Mouse (Mus musculus): ENCODE data around the gene Pip5kl1.

Gene Pip5kl1

GRCm38 (mm10) chr2:32620682-32621516, 46.3 kb downstream of the Pip5kl1 start:
- DNase-seq = peak; percentile 75 to 86

- DNase-seq = no peak
These were observed 46.9 kb downstream of the Pip5kl1 start, which contains the start of gene Ak1 for GRCm38 (mm10) chr2:32621517-32621859. Ak1 (plus strand) TSS chr2:32621758.

- DNase-seq = no peak
These were observed 49.6 kb downstream of the Pip5kl1 start for GRCm38 (mm10) chr2:32624111-32624748.

- peak; percentile 79 to 86 for DNase-seq
These were observed 50.7 kb downstream of the Pip5kl1 start for GRCm38 (mm10) chr2:32625212-32625872.

- peak; percentile 44 to 74 for DNase-seq
These were observed 51.5 kb downstream of the Pip5kl1 start for GRCm38 (mm10) chr2:32625873-32626694.

- DNase-seq = peak in 1 of 2 experiments; percentile 41
These were observed 52.9 kb downstream of the Pip5kl1 start for GRCm38 (mm10) chr2:32627266-32628043.

GRCm38 (mm10) chr2:32628044-32628550, 53.5 kb downstream of the Pip5kl1 start:
- peak in 1 of 2 experiments; percentile 44 for DNase-seq

- peak; percentile 87 to 91 for DNase-seq
These were observed 54.1 kb downstream of the Pip5kl1 start for GRCm38 (mm10) chr2:32628729-32629128.

- peak; percentile 84 to 89 for DNase-seq
These were observed 54.8 kb downstream of the Pip5kl1 start for GRCm38 (mm10) chr2:32629276-32629976.

GRCm38 (mm10) chr2:32630036-32630435, 55.4 kb downstream of the Pip5kl1 start:
- DNase-seq = no peak

GRCm38 (mm10) chr2:32631046-32631445, 56.4 kb downstream of the Pip5kl1 start:
- no peak for DNase-seq

GRCm38 (mm10) chr2:32631737-32632394, 57.3 kb downstream of the Pip5kl1 start:
- DNase-seq = peak; percentile 78 to 90

Data from lung, postnatal 4 days (tissue).